Mouse (Mus musculus): ENCODE measurements around the gene Wbp2nl.

DNA sequence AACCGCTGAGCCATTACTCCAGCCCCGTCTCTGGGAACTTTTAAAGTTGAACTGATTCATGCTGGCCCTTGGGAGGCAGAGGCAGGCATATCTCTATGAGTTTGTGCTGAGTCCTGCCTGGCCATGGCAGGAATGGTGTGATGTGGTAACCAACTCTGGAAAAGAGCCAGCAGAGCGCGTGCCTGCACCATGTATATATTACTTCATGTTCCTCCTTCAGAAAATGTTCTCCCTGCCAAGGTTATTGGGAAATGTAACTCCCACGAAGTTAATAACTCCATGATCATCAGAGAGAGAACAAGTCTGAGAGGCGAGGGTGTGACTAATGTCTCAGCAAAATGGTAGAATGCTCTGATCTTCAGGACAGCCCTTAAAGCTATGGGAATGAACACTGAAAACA, 19.1 kb downstream of the Wbp2nl start:
- no peak for TF ChIP-seq FLI1 (IDR thresholded peaks at IDR 0.05; ENCODE audit: low read length)
- no peak for TF ChIP-seq GATA1 (IDR thresholded peaks at IDR 0.05; ENCODE audit: borderline replicate concordance, low read length)

Data from megakaryocyte, embryonic 14.5 days (primary cell).